Mouse (Mus musculus) activated CD4-positive, CD25-positive, alpha-beta regulatory T cell, adult 9 weeks (primary cell): ENCODE results near the gene Cept1. TPM values are rescaled to one million over a fixed set of nuclear protein-coding genes. Genes with fewer than 3 reads are reported as not detected.

Source experiments
- polyA plus RNA-seq: library from polyadenylated mRNA; unstranded; fragments of 100-300 nt; shearing (Covaris generic); gene quantifications from one replicate; pipeline ENCODE4 v1.2.1, GENCODE M21; 2017

Gene Cept1
- polyA plus RNA-seq: 112 TPM

DNA sequence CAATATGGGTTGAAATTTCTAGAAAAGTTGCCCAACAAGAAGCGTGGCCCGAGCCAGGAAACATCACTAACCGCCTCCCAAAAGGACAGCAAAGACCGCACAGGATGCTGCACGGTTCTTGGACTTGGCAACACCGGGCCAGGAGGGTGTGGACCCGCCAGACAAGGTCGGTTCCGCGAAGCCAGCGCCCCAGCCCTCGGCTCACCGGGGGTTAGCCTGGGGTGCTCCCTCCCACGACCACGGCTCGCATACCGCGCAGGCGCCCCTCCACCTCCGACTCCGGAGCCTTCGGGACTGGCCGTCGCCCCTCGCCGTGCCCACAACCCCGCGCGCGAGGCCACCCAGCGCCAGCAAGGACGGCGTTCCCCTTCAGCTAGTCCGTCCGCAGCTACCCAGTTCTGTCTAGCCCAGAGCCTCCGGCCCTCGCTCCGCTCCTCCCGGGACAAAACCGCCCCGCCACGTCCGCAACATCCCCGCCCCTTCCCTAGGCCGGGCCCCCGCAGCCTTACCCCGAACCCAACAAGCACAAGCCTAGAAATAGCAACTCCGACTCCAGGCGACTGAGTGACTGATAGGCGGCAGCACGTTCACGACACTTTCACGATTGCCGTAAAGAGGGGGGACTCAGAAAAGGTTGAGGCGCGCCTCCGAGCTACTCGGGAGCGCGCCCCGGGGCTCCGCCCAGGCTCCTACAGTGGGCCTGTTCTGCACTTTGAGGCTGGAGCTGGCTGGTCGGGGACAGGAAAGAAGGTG, at the start of gene Cept1, which contains the start of gene Dram2:
Cept1 (minus strand) TSS at position 632 of the 753 bp plus-strand sequence.
Dram2 (plus strand) TSS at position 628 of the 753 bp plus-strand sequence.

DNA sequence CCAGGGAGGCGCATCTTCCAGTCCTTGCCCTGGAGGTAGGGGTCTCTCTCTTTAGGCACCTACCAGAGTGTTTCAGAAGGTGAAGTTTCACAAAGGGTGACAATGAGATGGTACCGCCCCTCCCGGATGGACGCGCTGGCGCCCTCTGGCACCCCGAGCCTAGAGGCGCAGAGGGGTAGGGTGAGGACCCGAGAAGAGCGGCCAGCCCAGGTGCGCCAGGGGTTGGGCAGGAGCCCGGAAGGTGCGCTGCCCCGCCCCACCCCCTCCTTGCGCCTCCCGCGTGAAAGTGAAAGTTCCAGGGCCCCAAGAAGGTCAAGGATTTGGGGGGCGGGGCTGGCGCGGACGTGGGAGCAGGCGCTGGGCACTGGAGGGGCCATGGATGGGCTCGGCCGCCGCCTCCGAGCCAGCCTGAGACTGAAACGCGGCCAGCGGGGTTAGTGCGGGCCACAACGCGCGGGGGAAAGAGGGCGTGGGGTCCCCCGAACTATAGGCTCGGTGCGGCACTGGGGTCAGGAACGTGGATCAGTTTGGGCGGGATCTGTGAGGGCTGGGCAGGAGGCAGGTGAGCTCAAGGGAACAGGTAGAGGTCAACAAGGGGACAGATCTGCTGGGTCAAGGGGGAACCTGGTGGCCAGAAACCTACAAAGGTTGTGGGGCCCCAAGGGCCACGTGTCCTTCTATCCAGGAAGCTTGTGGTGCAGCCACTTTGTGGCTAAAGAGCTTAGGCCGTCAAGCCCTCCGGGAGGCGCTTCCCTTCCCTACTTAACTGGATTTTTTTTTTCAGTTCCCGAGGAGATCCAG, 65.1 kb downstream of the Cept1 start, which contains the start of gene Dennd2d:
Dennd2d (plus strand) TSS at position 125 of the 801 bp plus-strand sequence.

Other genes with a start within 250 kb of the Cept1 start
- not detected for gene Chil6, start 141.6 kb downstream of the Cept1 start, polyA plus RNA-seq
- 164 TPM for gene Dennd2d, start 65.4 kb downstream of the Cept1 start, polyA plus RNA-seq
- 47.5 TPM for gene Dram2, start within 50 bp of the Cept1 start, polyA plus RNA-seq
- gene Lrif1, start 137.2 kb upstream of the Cept1 start, polyA plus RNA-seq: 42.1 TPM
- gene Cd53, start 242.3 kb upstream of the Cept1 start, polyA plus RNA-seq: 1,136 TPM